Mouse (Mus musculus) midbrain, embryonic 11.5 days (tissue): ENCODE results near the gene Aven. TPM values are rescaled to one million over a fixed set of nuclear protein-coding genes. Genes with fewer than 3 reads are reported as not detected.

Experiments
- ATAC-seq: fragments of 200-750 bp; cut with Nextera tagmentation; 2 replicates; pipeline ENCODE4 v1.8.0; 2017; ENCODE audit warnings: moderate TSS enrichment, moderate library complexity; ENCODE audit not compliant: low FRiP score
- DNase-seq: peaks from one replicate; pipeline ENCODE4 v3.0.0; 2015; ENCODE audit warnings: low spot score; ENCODE audit errors: missing footprints
- H3K27ac ChIP-seq: fragments of 300-500 bp; sonication (generic); 2 replicates; pipeline ENCODE4 v1.5.1; 2014; ENCODE audit warnings: low read depth, low read length
- H3K27me3 ChIP-seq: fragments of 300-500 bp; sonication (generic); 2 replicates; pipeline ENCODE4 v1.6.1; 2014; ENCODE audit warnings: mild to moderate bottlenecking, low read length, moderate library complexity, mixed read lengths; ENCODE audit not compliant: control insufficient read depth, insufficient read depth
- H3K36me3 ChIP-seq: fragments of 300-500 bp; sonication (generic); 2 replicates; pipeline ENCODE4 v1.6.1; 2014; ENCODE audit warnings: mild to moderate bottlenecking, low read length, moderate library complexity, mixed read lengths; ENCODE audit not compliant: control insufficient read depth, insufficient read depth
- H3K4me1 ChIP-seq: fragments of 300-500 bp; sonication (generic); 2 replicates; pipeline ENCODE4 v1.6.1; 2014; ENCODE audit warnings: low read length; ENCODE audit not compliant: control insufficient read depth, insufficient read depth
- H3K4me2 ChIP-seq: fragments of 300-500 bp; sonication (generic); 2 replicates; pipeline ENCODE4 v1.6.1; 2014; ENCODE audit warnings: mild to moderate bottlenecking, moderate library complexity
- H3K4me3 ChIP-seq: fragments of 300-500 bp; sonication (generic); 2 replicates; pipeline ENCODE4 v1.5.1; 2014; ENCODE audit warnings: low read depth, low read length
- H3K9ac ChIP-seq: fragments of 300-500 bp; sonication (generic); 2 replicates; pipeline ENCODE4 v1.6.1; 2014; ENCODE audit warnings: low read length
- H3K9me3 ChIP-seq: fragments of 300-500 bp; sonication (generic); 2 replicates; pipeline ENCODE4 v1.6.1; 2016; ENCODE audit warnings: low read length; ENCODE audit not compliant: control insufficient read depth
- WGBS: fragments of 180-500 bp; shearing (Covaris S2); extraction: QIAGEN DNeasy Blood & Tissue Kit; methylation state at CpG from one replicate; pipeline ENCODE4 v1.1.7; 2014; 5-methylcytosine and 5-hydroxymethylcytosine counted together
- polyA plus RNA-seq: library from polyadenylated mRNA; unstranded; fragments of >200 nt; fragmentation: Nextera tagmentation; extraction: Ambion mirVana; gene quantifications from 2 replicates; pipeline ENCODE4 v1.2.1, GENCODE M21; 2014

Gene Aven
- polyA plus RNA-seq, 1 experiment from 2014 or later = 6.9 TPM

DNA sequence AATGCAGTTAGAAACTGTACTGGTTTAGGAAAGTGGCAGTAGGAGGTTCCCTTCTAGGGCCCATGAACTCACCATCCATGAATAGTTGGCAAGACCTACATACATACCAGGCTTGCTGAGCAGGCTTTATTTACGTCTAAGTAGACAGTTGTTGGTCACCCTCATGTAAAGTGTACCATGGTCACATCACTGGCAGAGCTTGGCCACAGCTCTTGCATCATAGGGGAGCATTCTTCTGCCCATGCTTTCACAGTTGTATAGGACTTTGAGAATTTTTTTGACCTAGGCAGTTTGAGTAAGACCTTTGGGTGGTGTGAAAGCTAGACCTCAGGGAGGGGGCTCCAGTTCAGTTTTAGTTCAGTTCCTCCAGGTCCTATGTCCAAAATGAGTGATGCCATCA, 104.3 kb downstream of the Aven start:
- WGBS = 89% methylated on average over 1 of the region's 1 CpGs
- Histone ChIP-seq H3K4me2 (no peak overlapping the region), H3K9me3 (no peaks in the 10 kb centered on the region), H3K9ac (no peak overlapping the region), H3K4me1 (no peaks in the 10 kb centered on the region), H3K27ac (no peak overlapping the region), H3K4me3 (no peak overlapping the region), H3K27me3 (no peaks in the 10 kb centered on the region), H3K36me3 (no peaks in the 10 kb centered on the region)
- ATAC-seq (no peak), DNase-seq (no peak)

DNA sequence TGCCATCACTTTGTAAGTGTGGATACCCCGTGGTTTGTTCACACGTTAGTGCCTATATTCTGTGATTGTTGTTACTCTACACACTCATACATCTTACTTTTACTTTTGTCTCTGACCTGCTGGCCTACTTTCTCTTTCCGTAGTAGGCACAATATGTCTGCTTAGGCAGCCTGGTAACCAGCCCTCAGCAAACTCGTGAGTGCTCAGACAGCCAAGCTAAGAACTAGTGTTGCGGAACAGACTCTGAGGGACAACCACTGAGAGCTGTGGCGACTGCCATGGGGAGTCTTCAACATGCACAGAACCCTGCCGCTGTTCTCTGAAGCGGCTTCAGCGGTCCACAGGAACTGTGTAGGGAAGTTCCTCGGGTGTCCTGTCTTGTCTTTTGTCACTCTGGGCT, 107.5 kb downstream of the Aven start:
- Histone ChIP-seq H3K9ac (no peak overlapping the region), H3K4me1 (no peaks in the 10 kb centered on the region), H3K9me3 (no peaks in the 10 kb centered on the region), H3K36me3 (no peaks in the 10 kb centered on the region), H3K4me3 (no peak overlapping the region), H3K4me2 (no peak overlapping the region), H3K27ac (no peak overlapping the region), H3K27me3 (no peaks in the 10 kb centered on the region)
- DNase-seq = peak; percentile 82
- 0 out of 2 replicates have a peak, but pooled peaks have one; percentile 9 for ATAC-seq
- WGBS = 47% methylated on average over 10 of the region's 10 CpGs

DNA sequence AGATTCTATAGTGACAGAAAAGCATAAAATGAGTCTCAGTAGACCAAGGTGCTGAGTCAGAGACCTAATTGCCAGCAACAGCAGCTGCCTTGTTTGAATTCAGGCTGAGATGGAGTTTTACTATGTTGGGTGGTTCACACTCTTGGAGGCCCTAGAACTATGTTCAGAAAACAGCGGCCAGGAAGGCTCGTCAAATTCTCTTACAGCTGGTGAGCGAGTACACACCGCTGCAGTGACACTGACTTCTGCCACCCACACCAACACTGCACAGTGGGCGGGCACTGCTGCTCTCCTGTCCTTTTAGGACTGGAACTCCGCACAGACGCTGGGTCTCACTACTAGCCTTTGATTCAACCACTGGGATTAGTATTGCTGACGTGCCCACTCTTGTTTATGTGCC, 109.7 kb downstream of the Aven start:
- Histone ChIP-seq H3K4me3 (no peak overlapping the region), H3K9me3 (no peaks in the 10 kb centered on the region), H3K27ac (no peak overlapping the region), H3K9ac (no peak overlapping the region), H3K4me1 (no peaks in the 10 kb centered on the region), H3K4me2 (no peak overlapping the region), H3K36me3 (no peaks in the 10 kb centered on the region), H3K27me3 (no peaks in the 10 kb centered on the region)
- 0 out of 2 replicates have a peak, but pooled peaks have one; percentile 27 for ATAC-seq
- WGBS = 75% methylated on average over 8 of the region's 8 CpGs
- DNase-seq = no peak

DNA sequence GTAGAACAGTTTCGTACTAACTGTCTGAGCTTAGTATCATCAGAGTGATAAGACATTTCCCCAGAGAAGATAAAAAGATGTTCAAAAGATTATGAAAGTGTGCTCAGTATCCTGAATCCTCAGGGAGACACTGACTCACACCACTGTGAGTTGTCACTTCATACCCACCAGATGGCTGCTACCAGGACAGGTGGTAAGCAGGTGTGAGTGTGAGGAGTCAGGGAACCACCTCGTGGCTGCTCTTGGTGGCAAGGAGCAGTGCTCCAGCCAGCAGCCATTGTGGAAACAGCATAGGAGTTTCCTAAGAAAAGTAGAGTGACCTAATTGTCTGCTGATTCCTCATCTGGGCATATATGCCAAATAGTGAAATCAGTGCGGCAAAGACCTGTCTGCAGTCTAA, 113.8 kb downstream of the Aven start:
- H3K4me3 ChIP-seq = no peak overlapping the region
- H3K9ac ChIP-seq = no peak overlapping the region
- ATAC-seq (no peak), DNase-seq (no peak)
- no peak overlapping the region for H3K27ac ChIP-seq
- H3K27me3 ChIP-seq = no peaks in the 10 kb centered on the region
- no peak overlapping the region for H3K4me2 ChIP-seq
- WGBS = 88% methylated on average over 3 of the region's 3 CpGs
- no peaks in the 10 kb centered on the region for H3K4me1 ChIP-seq
- H3K36me3 ChIP-seq = no peaks in the 10 kb centered on the region
- no peaks in the 10 kb centered on the region for H3K9me3 ChIP-seq

DNA sequence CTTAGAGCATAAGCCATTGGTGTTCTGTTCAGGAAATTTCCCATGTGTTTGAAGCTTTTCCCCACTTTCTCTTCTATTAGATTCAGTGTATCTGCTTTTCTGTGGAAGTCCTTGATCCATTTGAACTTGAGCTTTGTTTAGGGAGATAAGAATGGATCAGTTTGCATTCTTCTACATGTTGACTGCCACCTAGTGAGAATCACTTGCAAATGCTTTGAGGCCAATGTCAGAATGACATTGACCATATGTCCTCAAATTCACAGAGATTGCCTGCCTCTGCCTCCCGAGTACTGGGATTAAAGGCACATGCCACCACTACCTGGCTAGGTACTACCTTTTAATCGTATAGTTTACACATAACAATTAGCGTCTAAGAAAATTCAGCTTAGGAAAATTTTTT, 119.9 kb downstream of the Aven start:
- H3K9ac ChIP-seq = no peak overlapping the region
- no peaks in the 10 kb centered on the region for H3K36me3 ChIP-seq
- ATAC-seq = no peak
- H3K4me1 ChIP-seq = no peaks in the 10 kb centered on the region
- no peak overlapping the region for H3K4me3 ChIP-seq
- no peak for DNase-seq
- no peak overlapping the region for H3K4me2 ChIP-seq
- no peak overlapping the region for H3K27ac ChIP-seq
- 82% methylated on average over 3 of the region's 3 CpGs for whole genome bisulfite sequencing
- H3K27me3 ChIP-seq = no peaks in the 10 kb centered on the region
- H3K9me3 ChIP-seq = no peaks in the 10 kb centered on the region

DNA sequence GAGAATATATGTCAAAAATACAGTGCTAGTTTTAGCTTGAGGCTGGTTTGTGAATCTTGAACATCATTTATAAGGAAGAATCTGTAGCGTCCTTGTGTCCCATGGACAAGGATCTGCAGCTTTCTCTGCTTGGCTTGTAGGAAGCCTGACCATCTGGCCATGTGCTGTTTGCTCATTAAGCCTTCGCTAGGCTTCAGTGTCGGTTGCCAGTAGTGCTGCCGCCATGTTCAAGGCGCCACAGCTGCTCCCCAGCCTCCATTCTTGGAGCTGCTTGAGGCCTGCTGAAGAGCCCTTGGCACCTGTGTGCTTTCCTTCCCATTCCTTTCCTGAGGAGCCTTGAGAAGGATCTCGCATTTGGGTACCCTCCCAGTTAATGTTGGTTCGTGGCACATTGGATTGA, 121.6 kb downstream of the Aven start:
- Histone ChIP-seq H3K4me2 (no peak overlapping the region), H3K9ac (no peak overlapping the region), H3K27ac (no peak overlapping the region), H3K4me3 (no peak overlapping the region), H3K9me3 (no peaks in the 10 kb centered on the region), H3K36me3 (no peaks in the 10 kb centered on the region), H3K4me1 (peaks cover 2% of the 10 kb centered on the region; the same call in 1 of the 2 replicates), H3K27me3 (no peaks in the 10 kb centered on the region)
- ATAC-seq = no peak
- no peak for DNase-seq
- WGBS = 86% methylated on average over 7 of the region's 7 CpGs

DNA sequence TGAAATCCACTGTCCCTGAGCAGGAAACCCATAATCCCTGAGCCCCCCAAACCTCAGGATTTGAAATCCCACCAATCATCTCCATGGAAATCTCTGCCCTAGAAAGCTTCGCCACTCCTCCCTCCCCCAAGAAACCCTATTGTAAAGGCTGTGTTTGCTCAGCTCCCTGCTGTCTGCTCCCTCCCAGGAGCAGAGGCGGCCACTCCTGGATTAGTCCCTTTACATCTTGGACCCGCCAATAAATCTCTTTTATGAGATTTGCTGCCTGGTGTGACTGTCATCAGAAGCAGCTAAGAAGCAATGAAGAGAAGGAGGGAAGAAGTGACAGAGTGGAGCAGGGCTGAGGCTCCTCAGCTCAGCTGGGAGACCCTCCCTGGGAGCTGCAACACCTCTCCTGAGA, 124.4 kb downstream of the Aven start:
- Histone ChIP-seq H3K27me3 (no peaks in the 10 kb centered on the region), H3K9me3 (no peaks in the 10 kb centered on the region), H3K4me2 (no peak overlapping the region), H3K9ac (no peak overlapping the region), H3K27ac (no peak overlapping the region), H3K4me1 (peaks cover 2% of the 10 kb centered on the region; the same call in 1 of the 2 replicates), H3K36me3 (no peaks in the 10 kb centered on the region), H3K4me3 (no peak overlapping the region)
- ATAC-seq (peak; percentile 66), DNase-seq (no peak)
- 10% methylated on average over 3 of the region's 3 CpGs for whole genome bisulfite sequencing

DNA sequence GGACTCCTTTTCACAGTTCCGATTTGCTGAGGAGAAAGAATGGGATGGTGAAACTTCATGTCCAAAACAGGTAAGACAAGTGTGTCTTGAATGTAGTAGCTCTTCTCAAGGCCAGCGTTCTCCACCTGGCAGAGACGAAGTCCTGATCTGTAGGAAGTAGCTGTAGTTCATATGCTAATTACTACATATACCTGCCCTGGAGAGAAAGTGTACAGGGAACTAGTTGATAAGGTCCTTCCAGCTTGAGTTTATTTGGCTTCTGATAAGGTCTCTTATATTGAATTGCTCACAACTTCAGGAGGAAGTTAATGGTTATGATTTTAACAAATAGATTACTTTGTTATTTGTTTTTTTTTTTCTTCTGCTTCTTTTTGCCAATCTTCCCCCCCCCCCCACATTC, 132.4 kb downstream of the Aven start:
- WGBS = 89% methylated on average over 3 of the region's 3 CpGs
- H3K9me3 ChIP-seq = no peaks in the 10 kb centered on the region
- H3K27me3 ChIP-seq = no peaks in the 10 kb centered on the region
- no peaks in the 10 kb centered on the region for H3K36me3 ChIP-seq
- H3K4me3 ChIP-seq = no peak overlapping the region
- no peak for ATAC-seq
- no peaks in the 10 kb centered on the region for H3K4me1 ChIP-seq
- H3K27ac ChIP-seq = no peak overlapping the region
- DNase-seq = no peak
- H3K4me2 ChIP-seq = no peak overlapping the region
- no peak overlapping the region for H3K9ac ChIP-seq

DNA sequence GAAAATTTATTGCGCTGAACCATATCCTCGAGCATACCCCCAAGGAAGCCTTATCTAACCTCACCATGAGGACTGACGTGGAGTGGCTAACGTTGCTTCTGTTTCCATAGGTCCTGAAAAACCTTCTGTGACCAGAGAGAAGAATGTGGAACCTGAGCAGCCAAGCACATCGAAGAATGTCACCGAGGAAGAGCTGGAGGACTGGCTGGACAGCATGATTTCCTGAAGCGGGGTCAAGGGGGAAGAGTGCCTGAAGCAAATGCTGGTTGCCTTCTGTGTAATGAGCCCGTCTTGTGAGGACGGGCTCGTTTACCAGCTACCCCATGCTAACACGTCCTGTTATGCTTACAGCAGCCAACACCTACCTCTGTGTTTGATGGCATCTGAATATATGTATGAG, 137.9 kb downstream of the Aven start:
- Histone ChIP-seq H3K27ac (no peak overlapping the region), H3K4me3 (no peak overlapping the region), H3K36me3 (no peaks in the 10 kb centered on the region), H3K27me3 (no peaks in the 10 kb centered on the region), H3K9ac (no peak overlapping the region), H3K4me1 (no peaks in the 10 kb centered on the region), H3K9me3 (no peaks in the 10 kb centered on the region), H3K4me2 (no peak overlapping the region)
- ATAC-seq (no peak), DNase-seq (no peak)
- 81% methylated on average over 11 of the region's 11 CpGs for WGBS

DNA sequence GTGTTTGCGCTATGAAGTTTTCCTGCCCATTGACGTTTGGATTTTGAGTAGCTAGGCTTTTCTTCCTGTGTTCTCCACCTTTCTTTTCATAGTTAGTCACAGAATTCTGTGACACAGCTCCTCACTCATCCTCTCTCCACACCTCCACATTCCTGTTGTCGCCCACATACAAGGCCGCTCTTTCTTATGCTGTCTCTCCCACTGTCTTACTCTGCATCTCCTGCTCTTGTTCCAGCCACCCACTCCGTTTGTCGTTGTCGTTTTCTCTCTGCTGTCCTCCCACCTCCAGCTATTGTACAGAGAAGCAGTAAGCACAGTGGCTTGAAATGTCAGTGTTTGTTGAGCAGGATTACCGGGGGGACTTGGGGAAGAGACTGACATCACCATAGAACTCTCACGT, 139.8 kb downstream of the Aven start:
- H3K36me3 ChIP-seq = no peaks in the 10 kb centered on the region
- WGBS = 86% methylated on average over 9 of the region's 9 CpGs

More for the DNA sequence above, 139.8 kb downstream of the Aven start:
- no peak for ATAC-seq
- Histone ChIP-seq H3K4me2 (no peak overlapping the region), H3K9ac (no peak overlapping the region), H3K4me3 (no peak overlapping the region), H3K4me1 (no peaks in the 10 kb centered on the region), H3K27me3 (no peaks in the 10 kb centered on the region), H3K9me3 (no peaks in the 10 kb centered on the region), H3K27ac (no peak overlapping the region)
- no peak for DNase-seq
